Mouse (Mus musculus) hindbrain, embryonic 11.5 days (tissue): Measurements from ENCODE around the gene Ggact. TPM values are rescaled to one million over a fixed set of nuclear protein-coding genes. Genes with fewer than 3 reads are reported as not detected.
A peak's percentile ranks its signal among the peaks of the same experiment; 100 is the strongest.

Experiments used
- ATAC-seq: fragments of 200-750 bp; cut with Nextera tagmentation; 2 replicates; pipeline ENCODE4 v1.8.0; 2017; ENCODE audit warnings: mild to moderate bottlenecking, moderate TSS enrichment, moderate library complexity; ENCODE audit not compliant: low FRiP score
- DNase-seq: peaks from one replicate; pipeline ENCODE4 v3.0.0-alpha.2; 2015; ENCODE audit warnings: low spot score
- H3K27ac ChIP-seq: fragments of 300-500 bp; sonication (generic); 2 replicates; pipeline ENCODE4 v1.5.1; 2014; ENCODE audit warnings: mild to moderate bottlenecking, low read depth, low read length
- H3K27me3 ChIP-seq: fragments of 300-500 bp; sonication (generic); 2 replicates; pipeline ENCODE4 v1.6.1; 2014; ENCODE audit warnings: mild to moderate bottlenecking, low read length, moderate library complexity, mixed read lengths; ENCODE audit not compliant: control insufficient read depth, insufficient read depth
- H3K36me3 ChIP-seq: fragments of 300-500 bp; sonication (generic); 2 replicates; pipeline ENCODE4 v1.6.1; 2014; ENCODE audit warnings: mild to moderate bottlenecking, low read length, moderate library complexity, mixed read lengths; ENCODE audit not compliant: control insufficient read depth, insufficient read depth
- H3K4me1 ChIP-seq: fragments of 300-500 bp; sonication (generic); replicated peaks from 2 replicates; pipeline ENCODE4 v1.6.1; 2014; ENCODE audit warnings: low read length, mixed read lengths; ENCODE audit not compliant: control insufficient read depth, insufficient read depth
- H3K4me2 ChIP-seq: fragments of 300-500 bp; sonication (generic); replicated peaks from 2 replicates; pipeline ENCODE4 v1.6.1; 2014; ENCODE audit warnings: mild to moderate bottlenecking, low read depth, low read length
- H3K4me3 ChIP-seq: fragments of 300-500 bp; sonication (generic); 2 replicates; pipeline ENCODE4 v1.5.1; 2014; ENCODE audit warnings: low read depth, low read length
- H3K9ac ChIP-seq: fragments of 300-500 bp; sonication (generic); 2 replicates; pipeline ENCODE4 v1.6.1; 2014; ENCODE audit warnings: low read depth, low read length
- H3K9me3 ChIP-seq: fragments of 300-500 bp; sonication (generic); 2 replicates; pipeline ENCODE4 v1.6.1; 2016; ENCODE audit warnings: low read length; ENCODE audit not compliant: control insufficient read depth
- WGBS: fragments of 180-500 bp; shearing (Covaris S2); extraction: QIAGEN DNeasy Blood & Tissue Kit; methylation state at CpG from one replicate; pipeline ENCODE4 v1.1.7; 2014; 5-methylcytosine and 5-hydroxymethylcytosine counted together
- polyA plus RNA-seq: library from polyadenylated mRNA; unstranded; fragments of >200 nt; fragmentation: Nextera tagmentation; extraction: Ambion mirVana; gene quantifications from 2 replicates; pipeline ENCODE4 v1.2.1, GENCODE M21; 2014

Gene Ggact
- polyA plus RNA-seq, 1 experiment from 2014 or later: 5.1 TPM

- ATAC-seq (no peak), DNase-seq (no peak)
- Histone ChIP-seq H3K36me3 (no peaks in the 10 kb centered on the region), H3K4me2 (no peak overlapping the region), H3K9me3 (no peaks in the 10 kb centered on the region), H3K4me1 (no peaks in the 10 kb centered on the region), H3K27ac (no peak overlapping the region), H3K27me3 (no peaks in the 10 kb centered on the region), H3K4me3 (no peak overlapping the region), H3K9ac (no peak overlapping the region)
- 90% methylated on average over 4 of the region's 4 CpGs for WGBS
Measured at GRCm38 (mm10) chr14:122867531-122868285, 45.8 kb downstream of the Ggact start.

GRCm38 (mm10) chr14:122865462-122866129 is 48.0 kb downstream of the Ggact start:
- WGBS: 81% methylated on average over 4 of the region's 4 CpGs
- ATAC-seq: no peak

GRCm38 (mm10) chr14:122862623-122863022 is 50.9 kb downstream of the Ggact start:
- H3K4me3 ChIP-seq: no peak overlapping the region
- no peak overlapping the region for H3K27ac ChIP-seq
- no peaks in the 10 kb centered on the region for H3K27me3 ChIP-seq
- 66% methylated on average over 4 of the region's 4 CpGs for WGBS
- H3K9ac ChIP-seq: no peak overlapping the region
- no peak for ATAC-seq
- no peak for DNase-seq
- no peaks in the 10 kb centered on the region for H3K9me3 ChIP-seq
- no peaks in the 10 kb centered on the region for H3K36me3 ChIP-seq
- no peaks in the 10 kb centered on the region for H3K4me1 ChIP-seq
- H3K4me2 ChIP-seq: no peak overlapping the region

More at GRCm38 (mm10) chr14:122865462-122866129, 48.0 kb downstream of the Ggact start:
- no peak overlapping the region for H3K27ac ChIP-seq
- DNase-seq: no peak
- H3K9ac ChIP-seq: no peak overlapping the region
- no peak overlapping the region for H3K4me2 ChIP-seq
- H3K27me3 ChIP-seq: no peaks in the 10 kb centered on the region
- H3K36me3 ChIP-seq: no peaks in the 10 kb centered on the region
- H3K9me3 ChIP-seq: no peaks in the 10 kb centered on the region
- H3K4me1 ChIP-seq: no peaks in the 10 kb centered on the region
- no peak overlapping the region for H3K4me3 ChIP-seq

GRCm38 (mm10) chr14:122859792-122860191 is 53.8 kb downstream of the Ggact start:
- H3K9me3 ChIP-seq: no peaks in the 10 kb centered on the region
- no peak for ATAC-seq
- H3K4me3 ChIP-seq: no peak overlapping the region
- H3K27me3 ChIP-seq: no peaks in the 10 kb centered on the region
- no peak overlapping the region for H3K9ac ChIP-seq
- H3K36me3 ChIP-seq: no peaks in the 10 kb centered on the region
- no peak overlapping the region for H3K4me2 ChIP-seq
- no peaks in the 10 kb centered on the region for H3K4me1 ChIP-seq
- 84% methylated on average over 1 of the region's 1 CpGs for WGBS
- no peak overlapping the region for H3K27ac ChIP-seq
- no peak for DNase-seq

GRCm38 (mm10) chr14:122852506-122853057 is 61.0 kb downstream of the Ggact start:
- Histone ChIP-seq H3K4me1 (no peaks in the 10 kb centered on the region), H3K27ac (no peak overlapping the region), H3K4me2 (no peak overlapping the region), H3K27me3 (no peaks in the 10 kb centered on the region), H3K4me3 (no peak overlapping the region), H3K9me3 (no peaks in the 10 kb centered on the region), H3K36me3 (no peaks in the 10 kb centered on the region), H3K9ac (no peak overlapping the region)
- no peak for ATAC-seq
- no peak for DNase-seq
- WGBS: 85% methylated on average over 5 of the region's 5 CpGs

GRCm38 (mm10) chr14:122837018-122837417 is 76.5 kb downstream of the Ggact start:
- H3K9me3 ChIP-seq: no peaks in the 10 kb centered on the region
- H3K4me1 ChIP-seq: no peaks in the 10 kb centered on the region
- 73% methylated on average over 2 of the region's 2 CpGs for WGBS

GRCm38 (mm10) chr14:122836221-122836620 is 77.3 kb downstream of the Ggact start:
- no peaks in the 10 kb centered on the region for H3K36me3 ChIP-seq
- H3K4me2 ChIP-seq: no peak overlapping the region
- ATAC-seq (0 out of 2 replicates have a peak, but pooled peaks have one; percentile 10), DNase-seq (peak; percentile 7)
- H3K9ac ChIP-seq: no peak overlapping the region
- no peaks in the 10 kb centered on the region for H3K27me3 ChIP-seq
- no peak overlapping the region for H3K4me3 ChIP-seq
- H3K9me3 ChIP-seq: no peaks in the 10 kb centered on the region
- H3K4me1 ChIP-seq: no peaks in the 10 kb centered on the region
- WGBS: 26% methylated on average over 4 of the region's 4 CpGs
- no peak overlapping the region for H3K27ac ChIP-seq

More at GRCm38 (mm10) chr14:122837018-122837417, 76.5 kb downstream of the Ggact start:
- H3K4me3 ChIP-seq: no peak overlapping the region
- no peak for ATAC-seq
- no peak overlapping the region for H3K9ac ChIP-seq
- H3K36me3 ChIP-seq: no peaks in the 10 kb centered on the region
- H3K27ac ChIP-seq: no peak overlapping the region
- no peak for DNase-seq
- H3K27me3 ChIP-seq: no peaks in the 10 kb centered on the region
- H3K4me2 ChIP-seq: no peak overlapping the region

- 62% methylated on average over 7 of the region's 7 CpGs for WGBS
- no peaks in the 10 kb centered on the region for H3K27me3 ChIP-seq
- H3K9me3 ChIP-seq: no peaks in the 10 kb centered on the region
- no peaks in the 10 kb centered on the region for H3K36me3 ChIP-seq
- H3K4me2 ChIP-seq: no peak overlapping the region
- H3K4me3 ChIP-seq: no peak overlapping the region
- ATAC-seq: 0 out of 2 replicates have a peak, but pooled peaks have one; percentile 7
- no peak overlapping the region for H3K27ac ChIP-seq
- no peaks in the 10 kb centered on the region for H3K4me1 ChIP-seq
- no peak for DNase-seq
- no peak overlapping the region for H3K9ac ChIP-seq
Measured at GRCm38 (mm10) chr14:122835487-122836190, 77.9 kb downstream of the Ggact start.
